Mouse (Mus musculus) adrenal gland, postnatal 14 days (tissue): ENCODE results near the gene Acox1. TPM values are rescaled to one million over a fixed set of nuclear protein-coding genes. Genes with fewer than 3 reads are reported as not detected.

Source experiments
- DNase-seq: peaks from one replicate; pipeline ENCODE4 v3.0.0; 2021; ENCODE audit warnings: mixed read lengths
- total RNA-seq: library from RNA; stranded (reverse); gene quantifications from 2 replicates; pipeline ENCODE4 v1.2.3, GENCODE M21; 2021

Acox1 gene
- total RNA-seq, 1 experiment from 2014 or later: 199 TPM

DNA sequence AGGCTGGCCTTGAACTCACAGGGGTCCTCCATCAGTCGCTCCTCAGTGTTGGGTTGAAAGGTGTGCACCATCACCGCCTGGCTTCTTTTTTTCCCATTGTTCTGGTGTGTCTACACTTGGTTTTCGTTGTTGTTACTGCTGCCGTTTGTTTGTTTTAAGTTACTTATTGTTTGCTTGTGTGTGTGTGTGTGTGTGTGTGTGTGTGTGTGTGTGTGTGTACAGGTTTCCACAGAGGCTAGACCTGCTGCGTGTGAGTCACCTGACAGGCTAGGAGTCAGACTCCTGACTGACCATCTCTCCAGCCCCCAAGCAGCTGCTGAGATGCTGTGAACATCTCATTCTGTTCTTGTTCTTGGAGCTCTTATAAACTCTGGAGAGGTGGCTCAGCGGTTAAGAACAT, 14.0 kb upstream of the Acox1 start:
- DNase-seq: no peak

DNA sequence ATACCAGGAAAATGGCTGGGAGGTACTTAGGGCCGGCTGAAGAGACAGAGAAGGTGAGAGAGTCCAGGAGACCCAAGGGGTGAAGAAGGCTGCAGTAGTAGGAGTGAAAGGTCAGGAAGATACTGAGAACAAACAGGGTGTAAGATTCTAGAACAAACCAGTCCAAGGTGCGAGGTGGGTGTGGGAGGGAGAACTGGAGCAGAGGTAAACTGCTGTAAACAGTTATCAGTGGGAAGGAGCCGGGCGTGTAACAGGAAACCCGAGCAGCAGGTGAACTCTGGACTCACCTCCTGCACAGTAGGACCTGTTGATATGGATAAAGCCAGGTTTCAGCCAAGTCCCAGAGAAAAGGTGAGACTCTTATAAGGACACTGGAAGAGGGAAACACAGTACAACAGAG, 11.9 kb upstream of the Acox1 start:
- no peak for DNase-seq

DNA sequence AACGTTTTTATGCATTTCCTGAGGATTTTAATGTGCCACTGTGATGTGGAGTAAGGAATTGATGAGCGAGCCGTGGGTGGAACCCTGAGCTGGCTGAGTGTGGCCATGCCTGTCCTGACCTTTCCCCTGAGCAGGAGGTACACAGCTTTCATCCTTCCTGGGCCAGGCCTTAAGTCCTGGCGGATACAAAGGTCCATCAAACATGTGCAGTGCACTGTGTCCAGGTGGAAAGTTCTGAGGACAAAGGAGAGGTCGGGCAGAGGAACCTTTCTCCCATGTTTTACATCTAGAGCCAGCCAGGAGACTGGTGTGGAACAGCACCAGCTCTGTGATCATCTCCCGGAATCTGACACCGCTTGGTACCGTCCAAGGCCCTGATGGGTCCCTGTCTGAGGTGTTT, 10.4 kb upstream of the Acox1 start:
- DNase-seq: no peak

DNA sequence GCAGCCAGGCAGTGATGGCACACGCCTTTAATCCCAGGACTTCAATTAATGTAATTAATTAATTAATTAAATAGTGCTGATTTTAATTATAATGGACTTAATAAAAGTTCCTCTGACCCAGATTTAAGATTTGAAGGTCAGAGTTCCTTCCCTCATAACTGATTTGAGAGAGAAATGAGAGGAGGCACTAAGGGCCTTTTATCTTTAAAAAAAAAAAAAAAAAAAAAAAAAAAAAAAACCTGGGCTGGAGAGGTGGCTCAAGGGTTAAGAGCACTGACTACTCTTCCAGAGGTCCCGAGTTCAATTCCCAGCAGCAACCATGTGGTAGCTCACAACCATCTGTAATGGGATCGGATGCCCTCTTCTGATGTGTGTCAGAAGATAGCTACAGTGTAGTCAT, 9.8 kb upstream of the Acox1 start:
- DNase-seq: no peak

DNA sequence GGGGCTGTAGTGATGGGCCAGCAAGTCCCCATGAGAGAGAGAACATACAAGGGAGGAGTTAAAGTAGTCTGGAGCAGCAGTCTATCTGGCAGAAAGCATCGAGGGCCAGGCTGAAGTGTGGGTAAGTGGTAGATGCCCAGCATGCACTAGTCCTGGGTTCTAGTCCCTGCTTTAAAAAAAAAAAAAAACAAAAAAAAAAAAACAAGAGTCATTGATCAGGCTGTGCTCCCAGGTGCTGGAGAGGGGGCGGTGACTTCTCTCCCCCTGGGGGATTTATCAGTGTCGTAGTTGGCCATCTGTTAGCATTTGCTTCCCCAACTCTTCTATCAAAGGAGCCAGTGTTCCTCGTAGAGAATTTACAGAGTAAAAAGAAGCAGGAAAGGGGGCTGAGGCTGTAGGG, 7.8 kb upstream of the Acox1 start:
- DNase-seq: no peak

DNA sequence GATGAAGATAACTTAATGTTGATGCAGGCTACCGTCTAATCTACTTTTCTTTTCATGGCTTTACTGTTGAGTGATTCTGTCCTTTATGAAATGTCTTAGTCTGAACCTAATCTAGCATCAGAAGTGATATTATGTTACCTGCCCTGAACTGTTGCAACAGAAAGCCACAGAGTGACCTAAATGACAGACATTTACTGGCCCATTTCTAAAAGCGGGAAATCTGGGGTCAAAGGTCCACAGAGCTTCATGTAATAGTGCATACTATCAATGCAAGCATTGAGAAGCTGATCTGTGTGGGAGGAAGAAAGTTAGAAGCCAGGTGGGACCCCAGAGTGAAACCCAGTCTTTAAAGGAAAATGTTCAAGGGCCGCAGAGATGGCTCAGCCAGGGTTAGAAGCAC, 4.3 kb upstream of the Acox1 start:
- no peak for DNase-seq

DNA sequence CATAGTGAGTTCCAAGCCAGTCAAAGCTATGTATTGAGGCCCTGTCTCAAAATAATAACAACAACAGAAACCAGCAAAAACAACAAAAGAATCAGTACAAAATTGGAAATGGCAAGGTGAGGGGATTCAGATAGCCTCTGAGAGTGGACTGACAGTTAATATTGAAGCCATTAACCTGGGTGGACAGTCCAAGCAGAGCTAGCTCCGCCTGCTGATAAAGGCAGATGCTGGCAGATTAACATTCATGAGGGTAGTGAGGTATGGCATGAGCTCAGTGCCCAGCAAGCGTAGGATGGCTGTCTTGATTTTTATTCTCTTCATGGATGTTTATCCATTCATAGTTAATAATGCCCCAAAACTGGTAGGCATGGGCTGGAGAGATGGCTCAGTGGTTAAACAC, 2.3 kb upstream of the Acox1 start:
- DNase-seq: no peak

DNA sequence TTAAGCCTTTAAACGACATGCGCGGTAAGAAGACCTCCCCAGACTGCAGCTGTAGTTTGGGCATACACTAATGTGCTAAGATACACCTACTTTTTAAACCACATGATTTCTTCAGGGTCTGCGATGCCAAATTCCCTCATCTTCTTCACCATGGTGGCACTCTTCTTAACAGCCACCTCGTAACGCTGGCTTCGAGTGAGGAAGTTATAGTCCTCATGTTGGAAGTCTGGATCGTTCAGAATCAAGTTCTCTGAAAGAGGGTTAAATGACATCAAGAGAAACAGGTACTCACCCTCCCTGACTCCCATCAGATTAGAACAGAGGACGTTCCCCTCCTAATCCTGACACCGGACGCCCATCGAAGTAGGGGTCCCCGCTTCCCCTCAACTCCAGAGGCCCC, 713 bp downstream of the Acox1 start:
- no peak for DNase-seq

DNA sequence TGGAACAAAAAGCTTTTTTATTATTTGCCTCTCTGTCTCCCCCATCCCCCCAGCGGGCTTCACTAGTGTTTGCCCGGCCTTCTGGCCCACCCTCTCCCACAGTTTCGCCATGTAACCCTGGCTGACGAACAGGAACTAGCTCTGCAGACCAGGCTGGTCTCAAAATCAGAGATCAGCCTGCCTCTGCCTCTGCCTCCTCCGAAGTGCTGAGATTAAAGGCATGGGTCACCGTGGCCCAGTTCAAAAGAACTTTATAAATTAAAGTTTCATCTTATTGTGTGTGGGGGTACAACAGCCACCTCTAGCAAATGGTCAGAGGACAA, 1.3 kb downstream of the Acox1 start:
- no peak for DNase-seq

DNA sequence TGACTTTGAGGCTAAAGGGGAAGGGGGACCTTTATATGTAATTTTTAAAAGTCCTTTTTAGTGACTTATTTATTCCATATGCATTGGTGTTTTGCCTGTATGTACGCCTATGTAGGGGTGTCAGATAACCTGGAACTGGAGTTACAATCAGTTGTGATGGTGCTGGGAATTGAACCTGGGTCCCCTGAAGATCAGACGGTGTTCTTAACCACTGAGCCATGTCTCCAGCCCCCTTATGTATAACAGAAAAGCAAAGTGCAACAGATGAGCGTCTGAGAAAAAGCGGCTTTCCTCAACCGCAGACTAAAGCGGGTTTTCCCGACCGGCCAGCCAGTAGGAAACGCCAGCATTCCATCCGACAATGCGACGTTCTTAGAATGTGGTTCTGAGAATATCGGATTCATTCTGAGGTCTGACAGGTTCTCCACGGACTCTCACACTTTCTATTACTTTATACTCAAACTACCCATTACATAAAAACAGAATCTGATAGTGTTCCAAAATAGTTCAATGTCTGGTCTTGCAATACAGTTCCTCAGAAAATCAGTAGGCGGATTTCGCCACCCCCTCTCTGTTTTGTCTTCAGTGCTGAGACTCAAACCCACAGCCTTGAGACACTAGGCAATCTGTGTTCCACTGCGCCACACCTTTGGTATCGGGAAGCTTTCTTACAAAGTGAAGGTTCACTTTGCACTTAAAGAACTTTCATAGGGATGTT, 1.8 kb downstream of the Acox1 start:
- DNase-seq: no peak

DNA sequence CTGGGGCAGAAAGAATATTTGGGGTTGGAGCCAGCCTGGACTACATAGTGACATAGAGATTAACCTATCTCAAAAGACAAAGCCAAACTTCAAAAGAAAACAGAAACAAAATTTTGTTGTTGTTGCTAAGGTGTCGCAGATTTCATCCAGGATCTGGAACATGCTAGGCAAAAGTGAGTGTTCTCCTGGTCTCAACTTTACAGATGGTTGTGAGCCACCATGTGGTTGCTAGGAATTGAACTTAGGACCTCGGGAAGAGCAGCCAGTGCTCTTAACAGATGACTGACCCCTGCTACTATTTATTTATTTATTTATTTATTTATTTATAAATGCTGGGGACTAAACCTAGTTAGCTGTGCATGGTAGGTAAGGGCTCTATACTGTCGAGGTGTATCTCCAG, 2.5 kb downstream of the Acox1 start:
- DNase-seq: no peak

DNA sequence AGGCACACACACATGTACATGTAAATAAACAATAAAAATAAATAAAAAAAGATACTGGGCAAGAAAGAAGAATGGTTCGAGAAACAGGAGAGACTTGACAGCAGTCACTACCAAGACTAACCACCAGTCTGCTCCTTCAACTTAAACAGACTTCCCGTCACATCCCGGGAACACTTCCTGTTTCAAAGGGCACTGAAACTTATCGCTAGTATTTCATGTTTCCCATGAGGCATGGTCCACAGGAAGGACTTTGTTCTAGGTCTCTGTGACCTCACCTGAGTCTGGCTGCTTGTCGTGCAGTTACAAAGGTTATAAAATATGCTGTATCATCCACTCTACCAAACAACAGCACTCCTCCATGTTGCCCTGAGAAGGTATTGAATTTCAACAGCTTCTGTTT, 3.6 kb downstream of the Acox1 start:
- no peak for DNase-seq

DNA sequence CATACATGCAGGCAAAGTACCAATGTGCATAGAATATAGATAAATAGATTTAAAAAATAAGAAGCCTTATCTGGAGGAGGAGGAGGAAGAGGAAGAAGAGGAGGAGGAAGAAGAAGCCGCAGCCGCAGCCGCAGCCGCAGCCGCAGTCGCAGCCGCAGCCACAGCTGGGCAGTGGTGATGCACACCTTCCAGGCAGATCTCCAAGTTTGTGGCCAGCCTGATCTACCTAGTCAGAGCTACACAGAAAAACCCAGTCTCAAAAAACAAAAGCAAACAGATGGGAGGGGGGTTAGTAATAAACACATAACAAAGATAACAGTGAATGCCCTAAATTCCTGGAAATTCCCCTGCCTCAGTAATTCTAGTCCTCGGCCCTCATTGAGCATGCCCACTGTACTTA, 4.2 kb downstream of the Acox1 start:
- no peak for DNase-seq

DNA sequence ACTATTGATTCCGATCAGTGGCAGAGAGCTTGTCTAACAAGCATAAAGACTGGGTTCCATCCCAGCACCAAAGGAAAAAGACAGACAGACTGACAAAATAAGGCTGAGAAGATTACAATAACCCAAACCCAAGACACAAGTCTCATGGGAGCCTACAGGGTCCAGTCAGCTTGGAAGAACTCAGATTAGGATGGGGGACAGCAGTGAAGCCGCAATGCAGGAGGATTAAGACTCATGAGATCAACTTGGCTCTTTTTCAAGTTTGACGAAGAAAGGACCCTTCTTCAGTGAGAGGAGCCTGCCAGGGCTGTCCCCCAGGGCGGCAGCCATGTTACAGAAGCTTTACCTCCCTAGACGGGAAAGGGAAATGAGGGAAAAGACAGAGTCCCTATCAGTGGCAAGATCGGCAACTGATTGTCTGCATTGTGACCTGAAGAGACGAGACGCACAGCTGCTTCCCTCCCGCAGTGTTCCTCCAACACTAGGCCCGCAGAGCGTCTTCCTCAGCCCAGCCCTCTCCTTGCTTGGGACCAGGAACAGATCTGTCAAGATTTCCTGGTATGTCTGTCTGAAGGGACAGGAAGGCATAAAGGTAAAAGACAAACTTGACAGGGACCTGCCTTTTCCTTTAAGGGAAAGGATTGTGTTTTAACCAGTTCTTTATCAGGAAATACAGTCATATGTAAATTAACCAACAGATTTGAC, 11.5 kb downstream of the Acox1 start:
- no peak for DNase-seq

DNA sequence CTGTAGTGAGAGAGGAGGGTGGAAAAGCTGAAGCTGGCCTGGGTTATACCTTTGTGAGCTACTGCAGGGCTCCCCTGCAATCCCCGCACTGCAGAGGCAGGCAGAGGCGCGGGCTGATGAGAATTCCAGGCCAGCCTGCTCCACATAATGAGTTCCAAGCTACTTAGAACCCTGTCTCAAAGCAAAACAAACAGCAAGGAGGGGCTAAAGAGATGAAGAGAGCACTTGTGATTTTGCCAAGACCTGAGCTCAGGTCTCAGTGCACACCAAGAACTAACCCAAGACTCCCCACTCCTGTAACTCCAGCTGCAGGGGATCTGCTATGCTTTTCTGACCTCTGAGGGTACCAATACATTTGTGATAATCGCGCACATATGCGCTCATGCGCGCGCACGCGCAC, 12.5 kb downstream of the Acox1 start:
- DNase-seq: no peak

DNA sequence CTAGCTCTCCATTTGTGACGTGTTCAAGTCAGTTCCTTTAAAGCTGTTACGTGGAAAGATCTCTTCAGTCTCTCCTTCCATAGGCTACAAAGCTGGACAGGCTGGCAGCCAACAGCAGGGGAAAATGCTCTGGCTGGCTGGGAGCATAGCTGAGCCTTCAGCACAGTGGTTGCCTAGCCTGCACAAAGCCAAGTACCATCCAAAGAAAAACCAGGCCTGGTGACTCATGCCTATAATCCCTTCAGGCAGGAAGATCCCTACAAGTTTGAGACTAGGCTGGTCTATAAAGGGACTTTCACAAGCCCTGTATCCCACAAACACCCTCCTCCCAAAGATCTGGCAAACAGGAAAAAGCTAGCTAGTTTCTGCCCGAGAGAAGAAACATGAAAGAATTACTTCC, 13.0 kb downstream of the Acox1 start:
- DNase-seq: no peak

DNA sequence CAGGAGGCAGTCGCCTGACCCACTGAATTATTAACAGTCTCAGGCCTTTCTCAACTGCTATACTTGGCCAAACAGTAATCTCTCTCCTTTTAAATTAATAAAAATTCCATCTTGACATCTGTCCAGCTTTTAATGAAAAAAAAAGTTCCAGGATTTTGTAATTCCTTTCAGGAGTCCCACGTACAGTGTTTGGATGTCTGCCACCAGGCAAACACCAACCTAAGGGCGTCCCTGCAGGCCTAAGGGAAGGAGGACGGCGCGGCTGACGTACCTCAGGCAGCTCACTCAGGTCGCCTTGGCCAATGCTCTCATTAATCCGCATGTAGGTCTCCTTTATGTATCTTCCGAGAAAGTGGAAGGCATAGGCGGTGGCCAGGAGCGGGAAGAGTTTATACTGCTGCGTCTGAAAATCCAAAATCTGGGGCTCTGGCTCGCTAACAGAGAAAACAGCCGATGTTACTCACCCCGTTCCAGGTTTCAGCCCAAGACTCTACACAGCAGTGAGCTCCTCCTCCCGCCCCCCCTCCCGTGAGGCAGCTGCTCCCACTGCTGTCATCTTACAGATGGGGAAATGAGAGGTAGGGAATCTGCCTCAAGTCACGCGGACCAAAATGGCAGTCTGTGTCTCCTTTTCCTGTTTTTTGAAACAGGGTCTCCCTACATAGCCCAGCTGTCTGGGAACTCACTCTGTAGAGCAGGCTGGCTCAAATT, 20.3 kb downstream of the Acox1 start:
- peak; percentile 45 for DNase-seq

DNA sequence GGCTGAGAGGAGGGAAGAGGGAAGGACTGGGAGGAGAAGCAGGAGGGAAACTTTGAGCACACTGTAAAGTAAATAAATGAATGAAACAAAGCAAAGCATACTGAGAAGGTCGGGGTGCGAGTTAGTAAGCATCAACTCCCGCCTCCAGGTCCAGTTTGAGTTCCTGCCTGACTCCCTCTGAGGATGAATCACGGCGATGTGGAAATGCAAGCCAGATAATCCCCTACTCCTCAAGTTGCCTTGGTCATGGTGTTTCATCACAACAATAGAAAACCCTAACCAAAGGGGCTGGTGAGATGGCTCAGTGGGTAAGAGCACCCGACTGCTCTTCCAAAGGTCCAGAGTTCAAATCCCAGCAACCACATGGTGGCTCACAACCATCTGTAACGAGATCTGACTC, 22.8 kb downstream of the Acox1 start:
- DNase-seq: peak; percentile 55

DNA sequence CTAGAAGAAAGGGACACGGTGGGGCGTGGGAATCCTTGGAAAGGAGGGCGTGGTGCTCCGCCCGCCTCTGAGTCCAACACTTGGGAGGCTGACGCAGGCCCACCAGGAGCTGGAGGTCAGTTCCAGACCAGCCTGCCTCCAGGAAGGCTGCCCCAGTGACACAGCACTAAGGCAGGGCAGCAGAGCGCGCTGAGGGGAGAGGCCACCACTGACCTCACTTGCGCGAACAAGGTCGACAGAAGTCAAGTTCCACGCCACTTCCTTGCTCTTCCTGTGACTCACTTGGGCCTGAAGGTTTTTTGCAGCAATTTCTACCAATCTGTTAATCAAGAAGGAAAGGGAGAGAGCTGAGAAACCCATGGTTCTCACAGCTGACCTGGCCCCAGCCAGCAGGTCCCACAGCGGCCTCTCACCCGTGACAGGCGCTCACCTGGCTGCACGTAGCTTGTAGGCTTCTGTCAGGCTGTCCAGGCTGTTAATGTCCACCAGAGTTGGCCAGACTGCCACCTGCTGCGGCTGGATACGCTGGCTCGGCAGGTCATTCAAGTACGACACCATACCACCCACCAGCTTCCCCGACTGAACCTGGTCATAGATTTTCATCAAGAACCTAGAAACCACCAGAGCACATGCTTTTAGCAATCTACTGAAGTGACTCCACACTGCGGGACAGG, 23.9 kb downstream of the Acox1 start:
- peak; percentile 82 for DNase-seq

DNA sequence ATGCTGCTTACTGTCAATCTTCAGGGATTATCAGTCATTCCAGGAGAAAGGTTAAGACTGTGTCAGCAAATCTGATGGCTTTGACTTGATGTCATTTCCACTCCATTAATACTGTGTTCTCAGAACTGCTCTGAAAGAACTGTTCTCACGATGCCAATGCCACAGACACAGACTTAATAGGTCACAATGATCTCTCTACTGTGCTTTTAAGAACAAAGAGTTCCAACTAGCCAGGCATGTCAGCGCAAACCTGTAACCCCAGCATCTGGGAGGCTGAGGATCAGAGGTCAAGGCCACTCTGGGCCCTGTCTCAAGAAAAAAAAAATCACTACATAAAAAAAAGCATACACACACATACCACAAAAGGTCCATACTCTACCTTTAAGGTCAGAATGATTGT, 26.9 kb downstream of the Acox1 start:
- no peak for DNase-seq

DNA sequence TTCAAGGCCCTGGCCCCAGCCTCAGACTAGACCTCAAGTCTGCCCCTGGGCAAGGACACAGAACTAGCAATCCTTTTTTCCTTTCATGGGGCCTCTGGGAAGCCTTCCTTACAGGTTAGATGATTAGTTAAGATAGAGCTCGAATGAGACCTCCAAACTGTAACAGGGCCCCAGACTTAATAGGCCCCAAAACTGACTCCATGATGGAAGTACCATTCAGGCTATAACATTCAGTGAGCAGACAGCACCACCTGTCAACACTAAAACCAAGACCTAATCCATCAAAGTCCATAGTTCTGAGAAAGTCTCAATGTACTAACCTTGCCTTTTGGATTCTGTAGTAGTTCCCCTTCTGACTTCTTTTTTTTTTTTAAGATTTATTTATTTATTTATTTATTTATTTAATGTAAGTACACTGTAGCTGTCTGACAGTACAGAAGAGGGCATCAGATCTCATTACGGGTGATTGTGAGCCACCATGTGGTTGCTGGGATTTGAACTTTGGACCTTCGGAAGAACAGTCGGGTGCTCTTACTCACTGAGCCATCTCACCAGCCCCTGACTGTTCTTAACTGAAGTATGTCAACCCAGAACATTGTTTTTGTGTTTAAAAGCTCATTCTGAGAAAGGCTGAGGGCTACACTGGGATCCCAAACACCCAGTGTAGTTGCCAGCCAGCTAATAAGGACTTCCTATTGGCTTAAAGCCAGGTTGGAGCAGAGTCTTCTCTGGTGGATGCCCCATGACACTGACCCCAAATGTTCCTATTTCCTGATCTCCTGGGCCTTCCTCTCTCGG, 28.6 kb downstream of the Acox1 start:
- no peak for DNase-seq

DNA sequence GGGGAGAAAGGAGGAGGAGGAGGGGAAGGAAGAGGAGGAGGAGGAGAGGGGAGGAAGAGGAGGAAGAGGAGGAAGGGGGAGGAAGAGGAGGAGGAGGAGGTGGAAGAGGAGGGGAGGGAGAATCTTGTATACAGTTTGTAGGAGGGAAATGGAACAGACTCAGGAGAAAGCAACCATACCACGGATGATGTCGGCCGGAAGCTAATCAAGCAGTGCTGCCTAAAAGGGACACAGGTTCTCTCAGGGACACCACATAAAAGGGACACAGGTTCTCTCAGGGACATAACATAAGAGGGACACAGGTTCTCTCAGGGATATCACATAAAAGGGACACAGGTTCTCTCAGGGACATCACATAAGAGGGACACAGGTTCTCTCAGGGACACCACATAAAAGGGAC, 29.6 kb downstream of the Acox1 start:
- no peak for DNase-seq
